Mouse (Mus musculus) kidney, embryonic 16.5 days (tissue): ENCODE measurements at regions not wholly inside any gene's neighbourhood (a gene's known extent, or its start where the extent isn't known, plus 50 kb on each side); places are given as distances from the start of the nearest gene placed in this dataset.
"Not testable (repeated sequence)": the region's sequence is repeated elsewhere in the genome, so short reads cannot be mapped to it uniquely, and the experiment has no call there.

Source experiments
- ATAC-seq: fragments of 200-750 bp; cut with Nextera tagmentation; 2 replicates; pipeline ENCODE4 v1.8.0; 2017; ENCODE audit warnings: moderate TSS enrichment; ENCODE audit not compliant: low FRiP score, low TSS enrichment
- H3K27ac ChIP-seq: fragments of 300-500 bp; sonication (generic); 2 replicates; pipeline ENCODE4 v1.5.1; 2014; ENCODE audit warnings: low read length
- H3K27me3 ChIP-seq: fragments of 300-500 bp; sonication (generic); 2 replicates; pipeline ENCODE4 v1.6.1; 2014; ENCODE audit warnings: low read length, control low read depth, mixed read lengths; ENCODE audit not compliant: insufficient read depth
- H3K36me3 ChIP-seq: fragments of 300-500 bp; sonication (generic); 2 replicates; pipeline ENCODE4 v1.6.1; 2014; ENCODE audit warnings: low read length, control low read depth, mixed read lengths; ENCODE audit not compliant: insufficient read depth
- H3K4me1 ChIP-seq: fragments of 300-500 bp; sonication (generic); 2 replicates; pipeline ENCODE4 v1.6.1; 2014; ENCODE audit warnings: low read length, control low read depth, mixed read lengths; ENCODE audit not compliant: insufficient read depth
- H3K4me2 ChIP-seq: fragments of 300-500 bp; sonication (generic); replicated peaks from 2 replicates; pipeline ENCODE4 v1.6.1; 2014; ENCODE audit warnings: low read depth, low read length
- H3K4me3 ChIP-seq: fragments of 300-500 bp; sonication (generic); 2 replicates; pipeline ENCODE4 v1.5.1; 2014; ENCODE audit warnings: mild to moderate bottlenecking, low read length
- H3K9ac ChIP-seq: fragments of 300-500 bp; sonication (generic); replicated peaks from 2 replicates; pipeline ENCODE4 v1.6.1; 2014; ENCODE audit warnings: low read length
- H3K9me3 ChIP-seq: fragments of 300-500 bp; sonication (generic); 2 replicates; pipeline ENCODE4 v1.6.1; 2016; ENCODE audit warnings: low read length, control low read depth
- WGBS: fragments of 180-500 bp; shearing (Covaris S2); extraction: QIAGEN DNeasy Blood & Tissue Kit; methylation state at CpG from one replicate; pipeline ENCODE4 v1.1.7; 2014; 5-methylcytosine and 5-hydroxymethylcytosine counted together

GRCm38 (mm10) chr12:29367741-29368106 is 160.5 kb upstream of the Myt1l start:
- WGBS, result 22% methylated on average over 3 of the region's 3 CpGs
- ATAC-seq, result peak; percentile 23; the same call in 1 of the 2 replicates

GRCm38 (mm10) chr12:29368107-29368819 is 159.9 kb upstream of the Myt1l start:
- Histone ChIP-seq H3K4me3 (peak overlapping the region; percentile 38), H3K27ac (no peak overlapping the region; the same call in 1 of the 2 replicates), H3K27me3 (no peaks in the 10 kb centered on the region), H3K4me2 (peak overlapping the region; percentile 59), H3K36me3 (no peaks in the 10 kb centered on the region), H3K4me1 (peaks cover 12% of the 10 kb centered on the region), H3K9ac (peak overlapping the region; percentile 32), H3K9me3 (no peaks in the 10 kb centered on the region)
- 8% methylated on average over 19 of the region's 19 CpGs for WGBS
- peak; percentile 61; the same call in 1 of the 2 replicates for ATAC-seq

More at GRCm38 (mm10) chr12:29367741-29368106, 160.5 kb upstream of the Myt1l start:
- H3K4me2 ChIP-seq, result peak overlapping the region; percentile 59
- not testable (repeated sequence) for H3K27ac ChIP-seq, H3K27me3 ChIP-seq, H3K9me3 ChIP-seq, H3K36me3 ChIP-seq
- H3K4me3 ChIP-seq, result peak overlapping the region; percentile 38
- H3K4me1 ChIP-seq, result peaks cover 12% of the 10 kb centered on the region
- peak overlapping the region; percentile 32 for H3K9ac ChIP-seq

- 30% methylated on average over 5 of the region's 5 CpGs for WGBS
These were observed 159.4 kb upstream of the Myt1l start for GRCm38 (mm10) chr12:29368820-29369175.

GRCm38 (mm10) chr12:29391756-29392155 is 136.4 kb upstream of the Myt1l start:
- Histone ChIP-seq H3K27me3 (no peaks in the 10 kb centered on the region), H3K9ac (no peak overlapping the region), H3K9me3 (no peaks in the 10 kb centered on the region), H3K4me1 (no peaks in the 10 kb centered on the region), H3K36me3 (no peaks in the 10 kb centered on the region), H3K27ac (no peak overlapping the region), H3K4me2 (no peak overlapping the region), H3K4me3 (no peak overlapping the region)
- no peak for ATAC-seq
- WGBS, result 86% methylated on average over 5 of the region's 5 CpGs

More at GRCm38 (mm10) chr12:29368820-29369175, 159.4 kb upstream of the Myt1l start:
- peaks cover 12% of the 10 kb centered on the region for H3K4me1 ChIP-seq
- no peak overlapping the region for H3K27ac ChIP-seq
- peak overlapping the region; percentile 38 for H3K4me3 ChIP-seq
- peak overlapping the region; percentile 59 for H3K4me2 ChIP-seq
- no peak for ATAC-seq
- no peaks in the 10 kb centered on the region for H3K27me3 ChIP-seq
- 0 out of 2 replicates have a peak overlapping the region, but pooled peaks have one; percentile 23 for H3K9ac ChIP-seq
- H3K36me3 ChIP-seq, result no peaks in the 10 kb centered on the region
- no peaks in the 10 kb centered on the region for H3K9me3 ChIP-seq

GRCm38 (mm10) chr12:29394271-29394670 is 133.9 kb upstream of the Myt1l start:
- Histone ChIP-seq H3K36me3 (no peaks in the 10 kb centered on the region), H3K27ac (no peak overlapping the region), H3K4me3 (no peak overlapping the region), H3K4me2 (no peak overlapping the region), H3K9me3 (no peaks in the 10 kb centered on the region), H3K9ac (no peak overlapping the region), H3K27me3 (no peaks in the 10 kb centered on the region), H3K4me1 (no peaks in the 10 kb centered on the region)
- ATAC-seq, result no peak
- WGBS, result 80% methylated on average over 1 of the region's 1 CpGs

- WGBS, result 69% methylated on average over 6 of the region's 6 CpGs
- no peaks in the 10 kb centered on the region for H3K9me3 ChIP-seq
- H3K27me3 ChIP-seq, result no peaks in the 10 kb centered on the region
- H3K4me3 ChIP-seq, result no peak overlapping the region
- no peaks in the 10 kb centered on the region for H3K36me3 ChIP-seq
- no peaks in the 10 kb centered on the region for H3K4me1 ChIP-seq
- no peak overlapping the region for H3K4me2 ChIP-seq
- H3K9ac ChIP-seq, result no peak overlapping the region
- no peak overlapping the region for H3K27ac ChIP-seq
- ATAC-seq, result no peak
These were observed 133.3 kb upstream of the Myt1l start for GRCm38 (mm10) chr12:29394881-29395280.

- ATAC-seq, result no peak
- Histone ChIP-seq H3K4me1 (no peaks in the 10 kb centered on the region), H3K36me3 (no peaks in the 10 kb centered on the region), H3K4me2 (no peak overlapping the region), H3K4me3 (no peak overlapping the region), H3K27me3 (no peaks in the 10 kb centered on the region), H3K9me3 (no peaks in the 10 kb centered on the region), H3K27ac (no peak overlapping the region), H3K9ac (no peak overlapping the region)
- WGBS, result 83% methylated on average over 14 of the region's 14 CpGs
These were observed 132.7 kb upstream of the Myt1l start for GRCm38 (mm10) chr12:29395401-29395982.

GRCm38 (mm10) chr12:29404434-29404833 is 123.8 kb upstream of the Myt1l start:
- WGBS, result 15% methylated on average over 1 of the region's 1 CpGs
- no peak overlapping the region for H3K4me3 ChIP-seq
- no peak overlapping the region for H3K27ac ChIP-seq
- H3K27me3 ChIP-seq, result no peaks in the 10 kb centered on the region
- H3K9ac ChIP-seq, result no peak overlapping the region
- no peak for ATAC-seq
- no peak overlapping the region for H3K4me2 ChIP-seq
- no peaks in the 10 kb centered on the region for H3K36me3 ChIP-seq
- no peaks in the 10 kb centered on the region for H3K9me3 ChIP-seq
- H3K4me1 ChIP-seq, result no peaks in the 10 kb centered on the region

- 84% methylated on average over 8 of the region's 8 CpGs for WGBS
- H3K4me2 ChIP-seq, result no peak overlapping the region
- no peaks in the 10 kb centered on the region for H3K9me3 ChIP-seq
- no peak for ATAC-seq
- no peaks in the 10 kb centered on the region for H3K36me3 ChIP-seq
- H3K27ac ChIP-seq, result no peak overlapping the region
- H3K4me3 ChIP-seq, result no peak overlapping the region
- no peaks in the 10 kb centered on the region for H3K4me1 ChIP-seq
- no peak overlapping the region for H3K9ac ChIP-seq
- no peaks in the 10 kb centered on the region for H3K27me3 ChIP-seq
These were observed 118.7 kb upstream of the Myt1l start for GRCm38 (mm10) chr12:29409336-29410055.

- no peak overlapping the region for H3K4me3 ChIP-seq
- no peaks in the 10 kb centered on the region for H3K9me3 ChIP-seq
- H3K27me3 ChIP-seq, result no peaks in the 10 kb centered on the region
- no peaks in the 10 kb centered on the region for H3K36me3 ChIP-seq
- WGBS, result 84% methylated on average over 3 of the region's 3 CpGs
- no peak for ATAC-seq
- H3K9ac ChIP-seq, result no peak overlapping the region
- H3K4me2 ChIP-seq, result no peak overlapping the region
- H3K4me1 ChIP-seq, result no peaks in the 10 kb centered on the region
- no peak overlapping the region for H3K27ac ChIP-seq
These were observed 94.2 kb upstream of the Myt1l start for GRCm38 (mm10) chr12:29433936-29434335.
